Mouse (Mus musculus): ENCODE results near the gene Tex35. TPM values are rescaled to one million over a fixed set of nuclear protein-coding genes. Genes with fewer than 3 reads are reported as not detected.

Tex35 gene
- polyA plus RNA-seq, 1 experiment = 335 TPM

- Histone ChIP-seq H3K36me3 (ENCODE audit: control insufficient read depth, insufficient read depth, low read length) (no peaks in the 10 kb centered on the region), H3K27ac (ENCODE audit: control insufficient read depth, insufficient read depth, low read depth, low read length) (no peak overlapping the region), H3K27me3 (ENCODE audit: control insufficient read depth, insufficient read depth, low read length) (no peaks in the 10 kb centered on the region), H3K4me3 (ENCODE audit: control insufficient read depth, low read depth, low read length) (no peak overlapping the region), H3K4me1 (ENCODE audit: control insufficient read depth, insufficient read depth, low read length) (no peaks in the 10 kb centered on the region)
- TF ChIP-seq POLR2A (IDR thresholded peaks at IDR 0.05; ENCODE audit: control insufficient read depth, low read depth, low read length) = no peak
- TF ChIP-seq CTCF (IDR thresholded peaks at IDR 0.05; ENCODE audit: control insufficient read depth, insufficient read depth, insufficient replicate concordance, low read depth, low read length) = no peak
These were observed 28.8 kb upstream of the Tex35 start for GRCm38 (mm10) chr1:157137132-157137853.

- Histone ChIP-seq H3K4me1 (ENCODE audit: control insufficient read depth, insufficient read depth, low read length) (no peaks in the 10 kb centered on the region), H3K4me3 (ENCODE audit: control insufficient read depth, low read depth, low read length) (no peak overlapping the region), H3K36me3 (ENCODE audit: control insufficient read depth, insufficient read depth, low read length) (no peaks in the 10 kb centered on the region), H3K27me3 (ENCODE audit: control insufficient read depth, insufficient read depth, low read length) (no peaks in the 10 kb centered on the region), H3K27ac (ENCODE audit: control insufficient read depth, insufficient read depth, low read depth, low read length) (no peak overlapping the region)
- TF ChIP-seq POLR2A (IDR thresholded peaks at IDR 0.05; ENCODE audit: control insufficient read depth, low read depth, low read length) = no peak
- no peak for TF ChIP-seq CTCF (IDR thresholded peaks at IDR 0.05; ENCODE audit: control insufficient read depth, insufficient read depth, insufficient replicate concordance, low read depth, low read length)
These were observed 19.7 kb upstream of the Tex35 start for GRCm38 (mm10) chr1:157128219-157128618.

- no peak for TF ChIP-seq CTCF (IDR thresholded peaks at IDR 0.05; ENCODE audit: control insufficient read depth, insufficient read depth, insufficient replicate concordance, low read depth, low read length)
- no peak for TF ChIP-seq POLR2A (IDR thresholded peaks at IDR 0.05; ENCODE audit: control insufficient read depth, low read depth, low read length)
- no peak overlapping the region for H3K27ac ChIP-seq (ENCODE audit: control insufficient read depth, insufficient read depth, low read depth, low read length)
These were observed 15.4 kb upstream of the Tex35 start for GRCm38 (mm10) chr1:157123836-157124235.

GRCm38 (mm10) chr1:157119168-157119567 lies 10.7 kb upstream of the Tex35 start:
- TF ChIP-seq POLR2A (IDR thresholded peaks at IDR 0.05; ENCODE audit: control insufficient read depth, low read depth, low read length) = no peak
- TF ChIP-seq CTCF (IDR thresholded peaks at IDR 0.05; ENCODE audit: control insufficient read depth, insufficient read depth, insufficient replicate concordance, low read depth, low read length) = no peak
- Histone ChIP-seq H3K27ac (ENCODE audit: control insufficient read depth, insufficient read depth, low read depth, low read length) (no peak overlapping the region), H3K36me3 (ENCODE audit: control insufficient read depth, insufficient read depth, low read length) (no peaks in the 10 kb centered on the region), H3K4me1 (ENCODE audit: control insufficient read depth, insufficient read depth, low read length) (no peaks in the 10 kb centered on the region), H3K27me3 (ENCODE audit: control insufficient read depth, insufficient read depth, low read length) (no peaks in the 10 kb centered on the region), H3K4me3 (ENCODE audit: control insufficient read depth, low read depth, low read length) (no peak overlapping the region)

More at GRCm38 (mm10) chr1:157123836-157124235, 15.4 kb upstream of the Tex35 start:
- Histone ChIP-seq H3K4me3 (ENCODE audit: control insufficient read depth, low read depth, low read length) (no peak overlapping the region), H3K36me3 (ENCODE audit: control insufficient read depth, insufficient read depth, low read length) (no peaks in the 10 kb centered on the region), H3K4me1 (ENCODE audit: control insufficient read depth, insufficient read depth, low read length) (no peaks in the 10 kb centered on the region), H3K27me3 (ENCODE audit: control insufficient read depth, insufficient read depth, low read length) (no peaks in the 10 kb centered on the region)

GRCm38 (mm10) chr1:157117440-157117839 lies 9.0 kb upstream of the Tex35 start:
- no peaks in the 10 kb centered on the region for H3K36me3 ChIP-seq (ENCODE audit: control insufficient read depth, insufficient read depth, low read length)
- no peak for TF ChIP-seq POLR2A (IDR thresholded peaks at IDR 0.05; ENCODE audit: control insufficient read depth, low read depth, low read length)
- TF ChIP-seq CTCF (IDR thresholded peaks at IDR 0.05; ENCODE audit: control insufficient read depth, insufficient read depth, insufficient replicate concordance, low read depth, low read length) = no peak
- no peaks in the 10 kb centered on the region for H3K4me1 ChIP-seq (ENCODE audit: control insufficient read depth, insufficient read depth, low read length)
- H3K4me3 ChIP-seq (ENCODE audit: control insufficient read depth, low read depth, low read length) = no peak overlapping the region
- no peaks in the 10 kb centered on the region for H3K27me3 ChIP-seq (ENCODE audit: control insufficient read depth, insufficient read depth, low read length)
- H3K27ac ChIP-seq (ENCODE audit: control insufficient read depth, insufficient read depth, low read depth, low read length) = no peak overlapping the region

- H3K4me3 ChIP-seq (ENCODE audit: control insufficient read depth, low read depth, low read length) = no peak overlapping the region
- no peaks in the 10 kb centered on the region for H3K27me3 ChIP-seq (ENCODE audit: control insufficient read depth, insufficient read depth, low read length)
- no peaks in the 10 kb centered on the region for H3K4me1 ChIP-seq (ENCODE audit: control insufficient read depth, insufficient read depth, low read length)
- TF ChIP-seq POLR2A (IDR thresholded peaks at IDR 0.05; ENCODE audit: control insufficient read depth, low read depth, low read length) = no peak
- TF ChIP-seq CTCF (IDR thresholded peaks at IDR 0.05; ENCODE audit: control insufficient read depth, insufficient read depth, insufficient replicate concordance, low read depth, low read length) = no peak
- H3K27ac ChIP-seq (ENCODE audit: control insufficient read depth, insufficient read depth, low read depth, low read length) = no peak overlapping the region
- no peaks in the 10 kb centered on the region for H3K36me3 ChIP-seq (ENCODE audit: control insufficient read depth, insufficient read depth, low read length)
These were observed 6.0 kb upstream of the Tex35 start for GRCm38 (mm10) chr1:157114492-157114891.

- Histone ChIP-seq H3K36me3 (ENCODE audit: control insufficient read depth, insufficient read depth, low read length) (no peaks in the 10 kb centered on the region), H3K27ac (ENCODE audit: control insufficient read depth, insufficient read depth, low read depth, low read length) (no peak overlapping the region), H3K27me3 (ENCODE audit: control insufficient read depth, insufficient read depth, low read length) (no peaks in the 10 kb centered on the region), H3K4me1 (ENCODE audit: control insufficient read depth, insufficient read depth, low read length) (no peaks in the 10 kb centered on the region), H3K4me3 (ENCODE audit: control insufficient read depth, low read depth, low read length) (peak overlapping the region; percentile 66)
- TF ChIP-seq POLR2A (IDR thresholded peaks at IDR 0.05; ENCODE audit: control insufficient read depth, low read depth, low read length) (no peak), CTCF (IDR thresholded peaks at IDR 0.05; ENCODE audit: control insufficient read depth, insufficient read depth, insufficient replicate concordance, low read depth, low read length) (no peak)
These were observed 1.9 kb upstream of the Tex35 start for GRCm38 (mm10) chr1:157110287-157110835.
